Mouse (Mus musculus) bone marrow, adult 2 months (tissue): Measurements from ENCODE around the gene Rhbdf1. TPM values are rescaled to one million over a fixed set of nuclear protein-coding genes. Genes with fewer than 3 reads are reported as not detected.

Experiments
- H3K27ac ChIP-seq: fragments of 200-500 bp; 2 replicates; pipeline ENCODE4 v1.5.1; 2012; ENCODE audit warnings: low read depth, mild to moderate bottlenecking, control low read depth, inconsistent platforms, low read length; ENCODE audit not compliant: control insufficient read depth, poor library complexity, insufficient read depth
- H3K4me1 ChIP-seq: fragments of 200-500 bp; 2 replicates; pipeline ENCODE4 v1.6.1; 2011; ENCODE audit warnings: low read length; ENCODE audit not compliant: control insufficient read depth, insufficient read depth
- H3K4me3 ChIP-seq: fragments of 200-500 bp; replicated peaks from 2 replicates; pipeline ENCODE3; 2011; ENCODE audit warnings: mild to moderate bottlenecking, low read depth, low read length, control low read depth; ENCODE audit not compliant: control insufficient read depth
- CTCF ChIP-seq: fragments of 200-500 bp; IDR thresholded peaks from 2 replicates; pipeline ENCODE4 v1.5.1; 2011; ENCODE audit warnings: low read length, control low read depth; ENCODE audit not compliant: control insufficient read depth, insufficient read depth
- POLR2A ChIP-seq: fragments of 200-500 bp; IDR thresholded peaks from 2 replicates; pipeline ENCODE4 v1.6.1; 2011; ENCODE audit warnings: low read depth, mild to moderate bottlenecking, control low read depth, low read length, borderline replicate concordance; ENCODE audit not compliant: control insufficient read depth
- WGBS: fragments of 180-500 bp; shearing (Covaris S2); methylation state at CpG from one replicate; pipeline ENCODE4 v1.1.7; 2018; 5-methylcytosine and 5-hydroxymethylcytosine counted together
- polyA plus RNA-seq: library from polyadenylated mRNA; stranded (reverse); fragments of >200 nt; gene quantifications from 2 replicates; pipeline ENCODE4 v1.2.4, GENCODE M21; 2011; ENCODE audit warnings: low replicate concordance; ENCODE audit not compliant: missing spikeins, insufficient read depth, insufficient read length

Rhbdf1 gene
- polyA plus RNA-seq, 1 experiment = 2.4 TPM

DNA sequence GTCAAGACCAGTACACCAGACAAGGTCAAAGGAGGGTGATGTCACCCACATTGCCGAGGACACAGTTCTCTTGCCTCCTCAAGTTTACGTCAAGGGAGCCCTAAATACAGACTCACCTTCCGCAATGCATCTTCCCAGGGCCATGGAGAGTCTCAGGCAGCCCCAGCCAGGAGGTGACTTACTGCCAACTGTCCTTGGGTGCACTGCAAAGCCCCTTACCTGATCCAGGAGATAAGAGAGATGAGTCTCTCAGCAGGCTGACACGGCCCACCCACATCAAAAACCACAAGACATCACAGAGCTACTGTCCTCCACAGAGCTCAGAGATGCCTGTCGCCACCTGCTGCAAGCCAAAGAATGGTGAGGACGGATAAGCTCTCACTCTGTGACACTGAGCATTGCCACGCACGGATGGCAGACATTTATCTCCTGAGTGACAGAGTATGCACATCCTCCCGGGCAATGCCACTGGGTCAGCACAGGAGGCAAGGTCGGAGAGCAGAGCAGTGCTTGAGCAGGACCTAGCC, 22.0 kb downstream of the Rhbdf1 start, which contains the start of gene Il9r:
Gene Il9r (minus strand): TSS at position 205 of the 527 bp plus-strand sequence.
- H3K4me1 ChIP-seq = no peaks in the 10 kb centered on the region; the same call in 1 of the 2 replicates
- H3K27ac ChIP-seq = no peak within 1 kb of the TSS
- 53% methylated on average over 10 of the region's 10 CpGs for WGBS
- TF ChIP-seq CTCF (no peak; the same call in 1 of the 2 replicates), POLR2A (no peak)
- no peak within 1 kb of the TSS for H3K4me3 ChIP-seq

DNA sequence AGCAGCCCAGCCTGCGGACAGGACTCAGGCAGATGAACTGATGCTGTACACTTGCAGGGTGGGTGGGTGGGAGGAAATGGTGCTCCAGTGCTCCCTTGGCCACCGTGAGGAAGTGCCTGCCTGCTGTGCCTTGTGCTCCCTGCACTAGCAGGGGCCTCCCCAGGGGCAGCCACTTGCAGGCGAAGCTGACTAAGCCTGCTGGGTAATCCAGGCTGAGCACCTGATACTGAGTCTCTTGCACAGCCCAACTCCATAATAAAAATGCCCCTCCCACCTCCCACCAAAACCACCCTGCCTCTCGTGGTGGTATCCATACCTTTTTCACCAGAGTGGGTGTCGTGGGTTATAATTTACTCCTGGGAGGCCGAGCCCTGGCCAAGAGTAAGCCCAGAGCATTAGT, 22.9 kb downstream of the Rhbdf1 start:
- Histone ChIP-seq H3K4me3 (no peak overlapping the region), H3K27ac (no peak overlapping the region), H3K4me1 (no peaks in the 10 kb centered on the region)
- TF ChIP-seq CTCF (no peak), POLR2A (no peak)
- 35% methylated on average over 6 of the region's 6 CpGs for WGBS

DNA sequence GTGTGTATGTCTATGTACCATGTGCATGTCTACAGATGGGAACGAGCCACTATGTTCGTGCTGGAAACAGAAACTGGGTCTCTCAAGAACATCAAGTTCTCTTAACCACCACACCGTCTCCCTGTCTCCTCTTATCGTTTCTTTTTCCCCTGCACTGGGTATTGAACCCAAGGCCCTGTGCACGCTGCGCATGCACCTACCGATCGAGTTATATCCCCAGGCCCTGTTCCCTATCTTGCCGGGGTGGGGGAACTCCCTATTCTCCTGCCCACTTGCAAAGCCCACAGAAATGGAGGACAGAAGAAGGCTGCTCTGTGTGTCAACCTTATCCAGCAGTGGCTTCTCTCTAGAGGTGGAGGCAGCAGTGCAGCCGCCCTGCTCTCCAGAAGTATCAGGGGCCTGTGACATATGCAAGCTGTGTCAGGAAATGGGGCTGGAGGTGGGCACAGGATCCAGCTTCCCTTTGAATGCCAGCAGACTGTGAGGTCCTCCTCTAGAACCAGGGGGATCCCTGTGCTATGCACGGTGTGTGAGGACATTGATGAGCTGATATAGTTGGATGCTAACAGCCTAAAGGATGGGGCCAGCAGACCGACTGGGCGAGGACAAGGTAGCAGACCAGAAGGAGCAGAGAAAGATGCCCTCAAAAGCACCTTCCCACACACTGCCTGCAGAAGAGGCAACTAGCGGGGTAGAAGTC, 23.7 kb downstream of the Rhbdf1 start:
- Histone ChIP-seq H3K4me1 (no peaks in the 10 kb centered on the region), H3K4me3 (no peak overlapping the region), H3K27ac (no peak overlapping the region)
- 56% methylated on average over 14 of the region's 14 CpGs for WGBS
- no peak for TF ChIP-seq POLR2A
- no peak for TF ChIP-seq CTCF

DNA sequence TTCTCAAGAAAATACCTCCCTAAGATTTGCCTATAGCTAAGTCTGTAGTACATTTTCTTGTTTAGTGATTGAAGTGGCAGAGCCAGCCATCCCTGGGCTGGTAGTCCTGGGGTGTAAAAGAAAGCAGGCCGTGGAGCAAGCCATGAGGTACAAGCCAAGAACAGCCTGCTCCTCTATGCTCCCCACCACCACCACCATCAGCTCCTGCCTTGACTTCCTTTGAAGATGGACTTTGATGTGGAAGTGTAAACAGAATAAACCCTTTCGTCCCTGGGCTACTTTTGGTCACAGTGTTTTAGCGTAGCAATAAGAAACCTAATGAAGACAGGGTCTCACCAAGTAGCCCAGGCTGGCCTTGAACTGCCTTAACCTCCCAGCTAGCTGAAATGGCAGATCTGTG, 24.3 kb downstream of the Rhbdf1 start:
- 72% methylated on average over 3 of the region's 3 CpGs for WGBS

DNA sequence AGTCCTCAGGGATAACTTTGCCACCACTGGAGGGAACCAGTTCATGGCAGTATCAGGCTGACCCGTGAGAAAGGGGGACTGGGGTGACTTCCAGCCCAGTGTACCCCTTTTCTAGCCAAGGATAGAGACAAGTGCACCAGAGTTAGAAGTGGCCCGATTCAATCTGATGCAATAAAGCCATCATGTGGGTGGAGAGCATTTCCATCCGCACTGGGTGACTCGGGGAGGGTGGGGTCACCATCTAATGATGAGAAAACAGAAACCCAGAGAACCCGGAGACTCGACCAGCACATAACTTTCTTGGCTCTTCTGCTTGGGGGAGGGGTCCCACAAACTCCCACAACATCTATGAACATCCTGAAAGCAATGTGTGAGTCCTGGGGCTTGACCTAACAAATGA, 25.4 kb downstream of the Rhbdf1 start:
- Histone ChIP-seq H3K27ac (no peak overlapping the region), H3K4me1 (no peaks in the 10 kb centered on the region), H3K4me3 (no peak overlapping the region)
- TF ChIP-seq POLR2A (no peak), CTCF (no peak)
- 54% methylated on average over 6 of the region's 6 CpGs for WGBS

More for the DNA sequence above, 24.3 kb downstream of the Rhbdf1 start:
- Histone ChIP-seq H3K4me1 (no peaks in the 10 kb centered on the region), H3K4me3 (no peak overlapping the region), H3K27ac (no peak overlapping the region)
- TF ChIP-seq CTCF (no peak), POLR2A (no peak)

DNA sequence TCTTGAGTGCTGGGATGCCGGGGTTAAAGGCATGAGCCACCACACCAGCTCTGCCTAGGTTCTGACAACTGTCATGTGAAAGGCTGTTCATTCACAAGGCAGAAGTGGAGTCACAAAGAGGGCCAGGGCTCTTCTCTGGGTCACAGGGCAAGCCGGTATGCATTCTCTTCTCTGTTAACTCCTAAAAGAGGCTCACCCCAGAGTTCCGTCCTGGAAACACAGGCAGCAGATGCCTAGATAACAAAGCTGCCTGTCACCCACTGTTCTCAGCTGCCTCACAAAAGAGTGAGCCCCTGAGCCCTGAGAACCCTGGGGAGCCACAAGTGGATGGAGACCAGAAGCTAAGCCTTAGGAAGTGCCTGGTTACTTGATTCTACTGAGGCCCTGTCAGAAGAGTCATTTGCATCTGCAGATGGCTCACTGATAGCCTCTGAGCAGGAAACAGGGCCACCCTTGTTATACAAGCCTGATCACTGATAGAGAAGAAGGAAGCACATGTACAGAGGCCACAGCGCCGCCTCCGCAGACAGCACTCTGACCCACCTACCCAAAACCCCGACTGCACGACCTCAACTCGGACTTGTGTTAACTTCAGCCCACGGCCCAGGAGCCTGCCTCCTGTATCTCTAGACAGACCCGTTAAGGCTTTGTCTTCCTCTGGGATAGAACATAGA, 26.1 kb downstream of the Rhbdf1 start:
- H3K4me3 ChIP-seq = no peak overlapping the region
- 15% methylated on average over 11 of the region's 11 CpGs for WGBS
- H3K27ac ChIP-seq = no peak overlapping the region
- H3K4me1 ChIP-seq = no peaks in the 10 kb centered on the region
- TF ChIP-seq CTCF = no peak
- no peak for TF ChIP-seq POLR2A

DNA sequence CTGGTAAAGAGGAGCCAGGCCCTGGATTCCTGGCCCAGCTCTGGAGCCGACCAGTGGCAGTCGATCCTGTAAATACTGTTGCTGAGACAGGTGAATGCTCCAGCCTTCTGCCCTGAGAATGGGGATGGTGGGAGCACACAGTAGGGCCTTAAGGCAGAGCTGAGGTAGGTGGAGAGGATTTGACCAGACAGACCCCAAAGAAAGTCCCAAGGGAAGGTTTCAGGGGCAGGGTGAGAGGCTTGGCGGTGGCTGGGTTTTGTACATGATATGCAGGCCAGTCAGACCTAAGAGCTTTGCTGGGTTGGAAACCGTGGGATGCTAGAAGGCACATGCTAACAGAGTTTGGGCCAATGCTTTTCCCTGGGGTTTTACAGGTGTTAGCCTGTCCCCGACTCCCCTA, 27.5 kb downstream of the Rhbdf1 start:
- Histone ChIP-seq H3K4me3 (no peak overlapping the region), H3K27ac (no peak overlapping the region), H3K4me1 (no peaks in the 10 kb centered on the region)
- WGBS = 81% methylated on average over 5 of the region's 5 CpGs
- TF ChIP-seq CTCF (no peak), POLR2A (no peak)

DNA sequence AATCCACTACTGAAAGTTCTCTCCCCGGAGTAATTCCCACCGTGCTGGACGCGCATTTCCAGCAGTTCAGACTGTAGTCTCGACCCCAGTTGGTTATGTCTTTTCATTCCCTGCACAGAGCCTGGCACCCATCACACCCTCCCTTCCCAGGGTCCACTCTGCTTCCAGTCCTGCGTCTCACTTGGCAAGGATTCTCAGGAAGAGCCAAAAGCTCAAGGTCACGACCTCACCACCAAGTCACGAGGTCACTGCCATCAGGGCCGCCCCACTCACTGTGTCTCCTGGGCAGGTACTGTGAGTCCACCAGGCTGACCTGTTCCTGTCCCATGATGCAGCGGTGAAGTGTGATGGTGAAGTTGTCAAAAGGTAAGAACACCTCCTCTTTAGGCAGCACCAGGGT, 28.0 kb downstream of the Rhbdf1 start:
- H3K27ac ChIP-seq = no peak overlapping the region
- no peaks in the 10 kb centered on the region for H3K4me1 ChIP-seq
- no peak overlapping the region for H3K4me3 ChIP-seq
- WGBS = 74% methylated on average over 10 of the region's 10 CpGs
- TF ChIP-seq CTCF (no peak), POLR2A (no peak)
